ENCODE assay signal across 10 mouse cellular contexts in genomic region chr11:52046446-52047165, GRCm38 (mm10). TPM values are rescaled to one million over a fixed set of nuclear protein-coding genes. Genes with fewer than 3 reads are reported as not detected.
A peak's percentile ranks its signal among the peaks of the same experiment; 100 is the strongest.
DNase-seq lines count a peak whose midpoint lies in the region; TF ChIP-seq lines count a peak whose summit lies in the region.
"Had no signal": no experiment of that assay in that cellular context is flagged by ENCODE, and none has a peak within 500 bp of the region (broad histone marks: within the 10 kb centered on the region; RNA-seq: fewer than 3 reads in every experiment).

No protein-coding gene starts in this region.

- H3K4me1 ChIP-seq in cerebellum, adult 2 months (ENCODE audit: control insufficient read depth, insufficient read depth, low read length) = no peaks in the 10 kb centered on the region

- TF ChIP-seq CTCF in gastrocnemius, adult 2 months (IDR thresholded peaks at IDR 0.05) = no peak
- no peak for TF ChIP-seq CTCF in cerebellum, adult 2 months (IDR thresholded peaks at IDR 0.05; ENCODE audit: borderline replicate concordance, insufficient read depth, low read depth, low read length)

- H3K4me3 ChIP-seq in gastrocnemius, adult 2 months = peak overlapping the region; percentile 44
- H3K4me3 ChIP-seq in cerebellum, adult 2 months (replicated peaks; ENCODE audit: insufficient read depth, low read depth, low read length) = no peak overlapping the region
- H3K4me3 ChIP-seq: heart, embryonic 15.5 days had no signal

- H3K27me3 ChIP-seq in cerebellum, adult 2 months (ENCODE audit: control insufficient read depth, insufficient read depth, low read length) = no peaks in the 10 kb centered on the region
- H3K27me3 ChIP-seq: heart, embryonic 15.5 days had no signal

- intact Hi-C loops in gastrocnemius, adult 2 months (cut with DNase I) = no loop called here
- intact Hi-C loops in left cerebral cortex, postnatal 25 days (cut with DNase I) = loop anchor here (10.0 kb wide), 1 partner anchor 298 kb away; no protein-coding TSS in a partner anchor

- no peak for TF ChIP-seq POLR2A in cerebellum, adult 2 months (IDR thresholded peaks at IDR 0.05; ENCODE audit: borderline replicate concordance, insufficient read depth, low read length)

- WGBS in cerebellum, adult 2 months = 71% methylated on average over 4 of the region's 4 CpGs

- peak overlapping the region; percentile 78 for H3K27ac ChIP-seq in gastrocnemius, adult 2 months
- no peak overlapping the region for H3K27ac ChIP-seq in cerebellum, adult 2 months (ENCODE audit: insufficient read depth, low read length)
- H3K27ac ChIP-seq: heart, embryonic 15.5 days; liver, embryonic 14.5 days had no signal

- DNase-seq in gastrocnemius, adult 2 months = peak; percentile 21
- no peak for DNase-seq in gastrocnemius, adult 8-10 months (ENCODE audit: low spot score in 2 of 2)
- DNase-seq in 416B (ENCODE audit: low read depth) = peak; percentile 75
- DNase-seq in adrenal gland, postnatal 10 days = peak; percentile 46
- DNase-seq in kidney, postnatal 4 days = peak; percentile 9 to 21
- DNase-seq in left cerebral cortex, postnatal 25 days (ENCODE audit: low spot score in 2 of 2) = no peak
- no peak for DNase-seq in cerebellum, adult 2 months
- DNase-seq in layer of hippocampus, postnatal 36 days = no peak

RNA-seq across cellular contexts. Expression of gene Cdkl3, which starts 42.6 kb away (rescaled TPM):
- 1 to 10 TPM; 1.5 to 3.2 TPM for total RNA-seq in gastrocnemius, adult 2 months (2021)
- 1 to 10 TPM; 2.6 to 5.9 (median 3.0) TPM for total RNA-seq in gastrocnemius, adult 8-10 months (2022)
- total RNA-seq in adrenal gland, postnatal 10 days (2021) = 1 to 10 TPM; 8.1 to 8.2 TPM
- total RNA-seq in left cerebral cortex, postnatal 25 days (2021) = 10 to 100 TPM; 12.5 to 12.9 TPM
- 12.7 and 14.5 TPM in 2 replicates for polyA plus RNA-seq in cerebellum, adult 2 months (2012; rRNA removed)
- 10 to 100 TPM; 15.0 to 19.8 TPM for total RNA-seq in layer of hippocampus, postnatal 36 days (2021)

RNA-seq across cellular contexts. Expression of gene Ube2b, which starts 46.0 kb away (rescaled TPM):
- total RNA-seq in gastrocnemius, adult 2 months (2021) = 100 to 1,000 TPM; 519 to 559 TPM
- total RNA-seq in gastrocnemius, adult 8-10 months (2022) = 100 to 1,000 TPM; 518 to 669 (median 555) TPM
- total RNA-seq in adrenal gland, postnatal 10 days (2021) = 100 to 1,000 TPM; 131 to 155 TPM
- 100 to 1,000 TPM; 191 to 200 TPM for total RNA-seq in left cerebral cortex, postnatal 25 days (2021)
- 162 and 170 TPM in 2 replicates for polyA plus RNA-seq in cerebellum, adult 2 months (2012; rRNA removed)
- total RNA-seq in layer of hippocampus, postnatal 36 days (2021) = 100 to 1,000 TPM; 205 to 208 TPM

RNA-seq across cellular contexts. Expression of gene Ppp2ca, which starts 51.9 kb away (rescaled TPM):
- 10 to 100 TPM; 43.2 to 54.0 TPM for total RNA-seq in gastrocnemius, adult 2 months (2021)
- 10 to 100 TPM; 38.1 to 44.0 (median 41.0) TPM for total RNA-seq in gastrocnemius, adult 8-10 months (2022)
- 10 to 100 TPM; 67.9 to 69.5 TPM for total RNA-seq in adrenal gland, postnatal 10 days (2021)
- total RNA-seq in left cerebral cortex, postnatal 25 days (2021) = 100 to 1,000 TPM; 123 to 128 TPM
- 112 and 113 TPM in 2 replicates for polyA plus RNA-seq in cerebellum, adult 2 months (2012; rRNA removed)
- total RNA-seq in layer of hippocampus, postnatal 36 days (2021) = 100 to 1,000 TPM; 112 to 117 TPM

Comparison
In these comparisons a context has a peak if more than half of its experiments do, and no peak if none do; other contexts are left out.
1. DNase-seq: peak in gastrocnemius, adult 2 months (single experiment), 416B (single experiment), adrenal gland, postnatal 10 days (single experiment) and kidney, postnatal 4 days (2 of 2); none in gastrocnemius, adult 8-10 months (0 of 2), left cerebral cortex, postnatal 25 days (0 of 2), cerebellum, adult 2 months (0 of 2) and layer of hippocampus, postnatal 36 days (0 of 2).